Mouse (Mus musculus): ENCODE measurements around the gene Ube2d3.
"Not testable (repeated sequence)": the region's sequence is repeated elsewhere in the genome, so short reads cannot be mapped to it uniquely, and the experiment has no call there.

Gene Ube2d3

GRCm38 (mm10) chr3:135497956-135498355 lies 60.0 kb downstream of the Ube2d3 start:
- DNase-seq = not testable (repeated sequence)

GRCm38 (mm10) chr3:135498891-135499290 lies 60.9 kb downstream of the Ube2d3 start:
- no peak for DNase-seq

GRCm38 (mm10) chr3:135503160-135503559 lies 65.2 kb downstream of the Ube2d3 start:
- DNase-seq = no peak

- DNase-seq = peak; percentile 23
These were observed 67.5 kb downstream of the Ube2d3 start for GRCm38 (mm10) chr3:135505369-135505909.

GRCm38 (mm10) chr3:135505916-135506482 lies 68.0 kb downstream of the Ube2d3 start:
- DNase-seq = no peak

- DNase-seq = no peak
These were observed 69.6 kb downstream of the Ube2d3 start for GRCm38 (mm10) chr3:135507506-135507905.

GRCm38 (mm10) chr3:135508191-135508590 lies 70.2 kb downstream of the Ube2d3 start:
- DNase-seq = no peak

- DNase-seq = no peak
These were observed 72.4 kb downstream of the Ube2d3 start for GRCm38 (mm10) chr3:135510372-135510771.

GRCm38 (mm10) chr3:135511683-135512082 lies 73.7 kb downstream of the Ube2d3 start:
- DNase-seq = no peak

GRCm38 (mm10) chr3:135513270-135513669 lies 75.3 kb downstream of the Ube2d3 start:
- peak; percentile 28 for DNase-seq

- no peak for DNase-seq
These were observed 76.0 kb downstream of the Ube2d3 start for GRCm38 (mm10) chr3:135513800-135514425.

- no peak for DNase-seq
These were observed 77.3 kb downstream of the Ube2d3 start for GRCm38 (mm10) chr3:135515246-135515645.

- DNase-seq = peak; percentile 68
These were observed 78.9 kb downstream of the Ube2d3 start for GRCm38 (mm10) chr3:135516891-135517290.
